Mouse (Mus musculus): ENCODE results near the gene Plekhg5. TPM values are rescaled to one million over a fixed set of nuclear protein-coding genes. Genes with fewer than 3 reads are reported as not detected.

The Plekhg5 gene
- total RNA-seq, 2 experiments from 2014 or later, result 14.9 to 21.9 TPM

DNA sequence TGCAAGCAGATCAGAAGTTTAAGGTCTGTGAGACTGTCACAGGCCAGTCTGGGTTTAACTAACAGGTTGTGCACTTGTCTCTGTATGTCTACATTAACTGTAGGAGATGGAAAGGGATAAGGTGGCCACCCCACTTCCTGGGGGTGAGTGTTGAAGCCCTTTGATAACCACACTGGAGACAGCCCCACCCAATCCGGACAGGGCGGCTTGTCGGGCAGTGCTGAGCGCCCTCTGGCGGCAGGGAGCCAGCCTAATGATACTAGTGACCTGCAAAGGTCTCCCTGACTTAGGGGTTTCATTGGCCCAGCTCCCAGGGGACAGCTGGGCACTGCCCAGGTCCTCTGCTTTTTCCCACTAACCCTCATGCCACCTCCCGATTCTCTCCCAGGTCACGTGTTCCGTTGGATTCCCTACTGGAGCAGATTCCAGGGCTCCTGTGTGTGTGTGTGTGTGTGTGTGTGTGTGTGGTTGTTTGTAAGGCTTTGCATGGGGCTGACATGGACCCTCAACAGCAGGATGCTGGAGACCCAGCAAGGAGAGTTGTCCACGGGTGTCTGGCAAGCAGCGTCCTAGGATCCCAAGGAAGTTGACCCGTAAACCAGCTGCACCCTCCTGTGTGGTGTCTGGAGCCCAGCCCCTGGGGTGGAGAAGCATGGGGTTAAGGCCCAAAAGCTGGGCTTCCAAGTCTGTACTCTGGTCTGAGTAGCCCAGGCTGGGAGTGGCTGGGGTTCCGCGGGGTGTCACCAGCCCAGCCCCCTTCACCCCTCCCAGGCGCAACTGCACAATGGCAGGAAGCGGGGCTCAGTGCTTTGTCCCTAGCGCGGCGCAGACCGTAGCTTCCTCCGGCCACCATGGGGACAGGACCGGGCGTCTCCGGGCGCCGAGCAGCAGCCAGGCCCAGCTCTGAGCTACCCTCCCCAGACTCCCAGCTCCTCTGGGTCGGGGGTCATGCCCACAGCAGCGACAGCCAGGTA, 23.9 kb downstream of the Plekhg5 start:
- intact Hi-C loops (cut with DNase I), result loop anchor here (1.0 to 2.0 kb wide), 3 partner anchors 53 to 115 kb away; partner anchors contain the start of genes Nol9 and Tas1r1
- peak; percentile 83 to 91 for DNase-seq

DNA sequence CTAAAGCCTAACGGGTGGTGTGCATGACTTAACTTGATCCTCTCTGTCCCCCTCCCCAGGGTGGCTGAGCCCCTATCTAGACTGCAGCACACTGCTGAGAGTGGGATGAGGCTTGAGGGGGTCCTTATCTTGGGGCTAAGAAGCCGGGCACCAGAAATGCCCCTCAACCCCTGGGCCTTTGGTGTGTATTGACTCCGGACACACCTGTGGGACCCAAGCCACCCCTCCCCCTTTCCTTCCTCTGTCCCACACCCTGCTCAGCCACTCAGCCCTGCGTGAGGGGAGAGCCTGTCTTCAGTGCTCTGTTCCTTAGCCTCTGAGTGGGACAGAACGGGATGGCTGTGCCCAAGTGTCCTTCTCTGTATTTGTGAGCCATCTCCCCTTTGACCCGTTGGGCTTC, 24.6 kb downstream of the Plekhg5 start:
- intact Hi-C loops (cut with DNase I), result loop anchor here (1.0 to 2.0 kb wide), 2 partner anchors 54 to 116 kb away; no protein-coding TSS in a partner anchor
- DNase-seq, result peak in 1 of 2 experiments; percentile 48

DNA sequence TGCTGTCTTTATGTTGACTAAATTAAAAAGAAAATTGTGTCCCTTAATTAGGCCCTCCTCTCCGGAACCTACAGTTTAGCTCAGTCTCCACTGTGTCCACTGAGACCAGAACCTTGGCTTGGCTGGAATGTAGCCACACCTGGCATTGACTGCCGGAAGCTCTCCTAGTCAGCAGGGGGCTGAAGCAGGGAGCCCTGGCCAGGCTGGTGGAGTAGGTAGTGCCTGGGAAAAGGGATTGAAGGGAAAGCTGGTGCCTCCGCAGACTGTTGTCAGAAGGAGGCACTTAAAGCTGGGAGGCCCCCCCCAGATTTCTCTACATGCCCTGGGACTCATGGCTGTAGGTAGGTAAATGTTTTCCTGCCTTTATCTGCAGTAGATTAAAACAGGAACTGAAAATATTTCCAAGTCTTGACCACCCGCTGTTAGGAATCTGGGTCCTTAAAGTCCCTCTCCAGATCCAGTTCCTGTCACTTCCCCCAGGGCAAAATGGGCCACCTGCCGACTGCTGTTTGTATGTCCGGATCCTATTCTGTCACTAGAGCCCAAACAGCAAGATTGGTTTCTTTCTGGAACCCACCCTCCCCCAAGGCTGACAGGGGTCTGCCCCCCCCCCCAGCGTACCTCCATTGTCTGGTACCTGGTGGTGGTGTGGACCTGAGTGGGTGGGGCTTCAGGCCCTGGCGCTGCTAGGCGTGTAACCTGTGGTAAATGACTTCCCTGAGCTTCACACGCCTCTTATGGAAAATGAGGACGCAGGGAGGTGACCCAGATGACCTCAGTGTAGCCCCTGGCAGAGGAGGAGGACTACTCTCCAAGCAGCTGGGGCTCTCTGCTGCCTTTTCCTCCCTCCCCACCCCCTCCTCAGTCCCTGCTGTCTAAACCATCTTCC, 25.9 kb downstream of the Plekhg5 start:
- peak in 1 of 2 experiments; percentile 47 for DNase-seq
- intact Hi-C loops (cut with DNase I), result loop anchor here (2.0 kb wide), 1 partner anchor 117 kb away; no protein-coding TSS in a partner anchor

DNA sequence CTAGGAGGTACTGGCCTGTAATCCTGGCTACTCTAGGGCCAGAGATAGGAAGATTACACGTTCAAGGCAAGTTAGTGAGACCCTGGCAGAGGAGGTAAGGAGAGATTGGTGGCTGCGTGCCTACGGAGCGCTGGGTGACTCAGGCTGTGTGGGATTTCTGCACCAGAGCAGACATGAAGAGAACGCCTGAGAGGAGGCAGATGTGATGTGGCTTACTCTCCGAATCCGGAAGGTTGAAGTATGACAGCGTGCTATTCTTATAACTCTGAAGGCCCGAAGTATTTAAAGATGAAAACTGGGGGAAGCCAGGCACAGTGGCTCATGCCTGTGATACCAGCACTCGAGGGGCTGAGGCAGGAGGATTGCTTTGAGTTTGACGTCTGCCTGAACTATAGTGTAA, 28.2 kb downstream of the Plekhg5 start:
- intact Hi-C loops (cut with DNase I), result no loop called here
- no peak for DNase-seq

DNA sequence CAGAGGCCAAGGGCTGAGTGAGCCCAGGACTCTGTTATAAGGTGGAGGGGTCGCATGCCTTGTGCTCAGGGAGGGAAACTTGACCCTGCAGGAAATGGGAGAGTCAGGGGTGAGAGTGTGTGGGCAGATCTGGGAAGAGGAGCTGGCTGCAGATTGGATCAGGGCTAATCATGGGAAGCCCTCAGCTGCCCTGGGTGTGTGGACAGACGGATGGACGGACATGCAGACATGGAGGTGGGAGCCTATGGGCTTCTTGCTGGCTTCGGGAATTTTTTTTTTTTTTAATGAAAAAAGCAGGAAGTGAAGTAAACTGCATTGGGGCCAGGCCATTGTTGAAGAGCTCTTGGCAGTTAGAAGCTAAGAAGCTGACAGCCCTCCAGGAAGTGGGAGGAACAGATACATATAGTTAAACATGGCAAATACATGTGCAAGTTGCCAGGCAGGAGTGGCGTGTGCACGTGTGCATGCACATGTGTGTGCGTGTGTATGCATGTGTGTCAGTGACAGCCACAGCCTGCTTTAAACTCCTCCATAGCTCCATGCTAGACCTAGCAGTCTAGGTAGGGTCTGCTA, 28.9 kb downstream of the Plekhg5 start:
- intact Hi-C loops (cut with DNase I), result no loop called here
- no peak for DNase-seq

DNA sequence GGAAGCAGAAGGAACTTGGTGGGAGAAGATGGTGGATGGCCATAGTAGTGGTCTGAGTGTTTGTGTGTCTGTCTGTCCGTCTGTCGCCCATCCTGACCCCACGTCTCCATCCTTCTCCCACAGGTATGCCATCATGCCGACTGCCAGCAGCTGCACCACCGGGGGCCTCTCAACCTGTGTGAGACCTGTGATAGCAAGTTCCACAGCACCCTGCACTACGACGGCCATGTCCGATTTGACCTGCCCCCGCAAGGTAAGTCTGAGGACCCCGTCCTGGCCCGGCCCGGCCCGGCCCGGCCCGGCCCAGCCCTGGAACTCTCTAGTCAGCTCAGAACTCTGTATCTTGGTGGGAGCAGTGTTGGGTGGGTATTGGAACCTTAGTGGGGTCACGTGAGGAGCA, 29.6 kb downstream of the Plekhg5 start:
- DNase-seq, result no peak
- intact Hi-C loops (cut with DNase I), result no loop called here

DNA sequence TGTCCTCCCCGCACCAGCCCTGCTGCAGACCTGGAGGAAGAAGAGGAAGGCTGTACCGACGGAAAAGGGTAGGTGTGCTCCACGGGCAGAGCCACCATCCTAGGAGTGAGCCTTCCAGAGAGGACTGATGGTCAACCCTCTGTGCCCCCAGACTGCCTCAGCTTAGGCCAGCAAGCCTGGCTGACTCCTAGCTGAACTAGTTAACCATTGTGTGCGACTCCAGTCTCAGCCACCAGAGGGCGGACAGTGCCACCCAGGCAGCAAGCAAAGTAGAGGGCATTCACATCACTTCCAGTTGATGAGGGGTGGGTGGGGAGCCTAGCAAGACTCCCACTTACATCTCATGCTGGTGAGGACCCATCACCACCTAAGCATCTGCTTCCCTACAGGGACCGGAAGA, 30.7 kb downstream of the Plekhg5 start:
- intact Hi-C loops (cut with DNase I), result no loop called here
- DNase-seq, result peak; percentile 71 to 79

DNA sequence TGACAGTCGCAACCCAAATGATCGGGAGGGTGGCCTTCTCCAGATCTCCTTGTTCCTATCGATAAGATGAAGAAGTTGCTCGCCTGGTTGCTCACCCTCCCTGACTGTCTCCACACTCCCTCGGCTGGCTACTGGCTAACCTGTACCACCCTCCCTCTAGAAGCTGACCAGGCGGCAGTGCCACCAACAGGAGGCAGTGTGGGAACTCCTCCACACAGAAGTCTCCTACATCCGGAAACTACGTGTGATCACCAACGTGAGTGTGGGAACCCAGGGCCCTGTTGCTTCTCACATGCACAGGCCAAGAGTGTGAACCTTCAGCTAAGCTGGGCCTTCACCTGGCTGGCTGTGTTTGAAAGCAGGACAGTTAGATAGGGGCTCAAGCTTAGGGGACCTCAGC, 34.4 kb downstream of the Plekhg5 start:
- DNase-seq, result no peak
- intact Hi-C loops (cut with DNase I), result no loop called here

DNA sequence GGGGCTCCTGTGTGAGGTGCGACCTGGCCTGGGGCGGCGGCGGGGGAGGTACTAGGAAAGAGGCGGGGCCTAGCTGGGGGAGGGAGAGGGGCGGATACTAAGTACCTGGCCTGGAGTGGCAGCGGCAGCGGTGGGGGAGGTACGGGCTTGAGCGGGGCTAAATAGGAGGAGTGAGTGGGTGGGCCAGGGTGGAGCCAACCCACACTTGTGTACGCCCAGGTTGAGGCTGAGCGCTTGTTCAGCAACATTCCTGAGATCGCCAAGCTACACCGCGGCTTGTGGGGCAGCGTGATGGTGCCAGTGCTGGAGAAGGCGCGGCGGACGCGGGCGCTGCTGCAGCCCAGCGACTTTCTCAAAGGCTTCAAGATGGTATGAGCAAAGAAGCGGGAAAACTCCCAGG, 35.2 kb downstream of the Plekhg5 start:
- intact Hi-C loops (cut with DNase I), result no loop called here
- DNase-seq, result no peak

DNA sequence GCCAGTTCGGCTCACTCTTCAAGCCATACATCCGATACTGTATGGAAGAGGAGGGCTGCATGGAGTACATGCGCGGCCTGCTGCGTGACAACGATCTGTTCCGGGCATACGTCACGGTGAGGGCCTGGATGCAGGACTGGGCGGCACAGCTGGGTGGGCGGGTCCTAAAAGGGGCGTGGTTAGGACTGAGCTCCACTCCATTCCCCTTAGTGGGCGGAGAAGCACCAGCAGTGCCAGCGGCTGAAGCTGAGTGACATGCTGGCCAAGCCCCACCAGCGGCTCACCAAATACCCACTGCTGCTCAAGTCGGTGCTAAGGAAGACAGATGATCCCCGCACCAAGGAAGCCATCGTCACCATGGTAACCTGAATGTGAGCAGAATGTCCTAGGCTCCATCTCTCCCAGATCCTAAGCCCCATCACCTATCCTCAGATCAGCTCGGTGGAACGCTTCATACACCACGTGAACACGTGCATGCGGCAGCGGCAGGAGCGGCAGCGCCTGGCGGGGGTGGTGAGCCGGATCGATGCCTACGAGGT, 35.7 kb downstream of the Plekhg5 start:
- intact Hi-C loops (cut with DNase I), result no loop called here
- no peak for DNase-seq

DNA sequence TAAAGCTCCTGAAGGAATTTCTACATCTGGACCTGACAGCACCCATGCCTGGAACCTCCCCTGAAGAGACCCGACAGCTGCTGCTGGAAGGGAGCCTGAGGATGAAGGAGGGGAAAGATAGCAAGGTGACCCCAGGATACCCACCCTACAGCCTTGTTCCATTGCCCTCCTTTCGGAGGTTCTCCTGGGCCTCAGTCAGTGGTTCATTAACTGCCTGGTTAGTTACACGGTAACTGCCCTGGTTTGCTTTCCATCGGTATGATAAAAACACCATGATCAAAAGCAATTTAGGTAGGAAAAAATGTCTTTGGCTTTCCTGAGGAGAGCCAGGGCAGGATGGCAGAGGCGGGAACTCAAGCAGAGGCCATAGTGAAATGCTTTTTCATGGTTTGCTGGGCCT, 36.4 kb downstream of the Plekhg5 start:
- intact Hi-C loops (cut with DNase I), result no loop called here

DNA sequence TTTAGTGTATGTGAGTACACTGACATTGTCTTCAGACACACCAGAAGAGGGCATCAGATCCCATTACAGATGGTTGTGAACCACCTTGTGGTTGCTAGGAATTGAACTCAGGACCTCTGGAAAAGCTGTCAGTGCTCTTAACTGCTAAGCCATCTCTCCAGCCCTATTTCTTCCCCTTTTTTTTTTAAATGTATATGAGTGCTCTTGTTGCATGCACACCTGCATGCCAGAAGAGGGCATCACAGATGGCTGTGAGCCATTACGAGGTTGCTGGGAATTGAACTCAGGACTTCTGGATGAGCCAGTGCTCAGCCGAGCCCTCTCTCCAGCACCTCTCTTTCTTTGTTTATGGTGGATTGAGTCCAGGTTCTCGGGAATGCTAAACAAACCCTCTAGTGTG, 37.2 kb downstream of the Plekhg5 start:
- no peak for DNase-seq
- intact Hi-C loops (cut with DNase I), result no loop called here

More for the DNA sequence above, 36.4 kb downstream of the Plekhg5 start:
- no peak for DNase-seq

DNA sequence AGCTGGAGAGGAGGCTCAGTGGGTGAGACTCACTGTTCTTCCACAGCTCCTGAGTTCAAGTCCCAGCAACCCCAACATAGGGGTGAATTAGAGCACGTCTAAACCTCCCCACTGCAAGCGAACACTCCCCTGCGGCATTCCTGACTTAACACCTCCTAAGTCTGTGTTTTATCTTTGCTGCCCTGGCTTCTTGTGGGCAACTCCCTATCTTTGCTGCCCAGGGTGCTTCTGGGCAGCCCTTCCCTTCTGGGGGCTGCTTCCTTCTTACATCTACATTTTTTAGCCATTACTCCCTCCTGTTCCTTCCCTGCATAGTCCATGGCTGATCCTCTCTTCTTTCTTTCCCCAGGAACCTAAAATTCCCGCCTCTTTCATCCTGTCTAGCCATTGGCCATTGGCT, 38.4 kb downstream of the Plekhg5 start:
- no peak for DNase-seq
- intact Hi-C loops (cut with DNase I), result no loop called here

DNA sequence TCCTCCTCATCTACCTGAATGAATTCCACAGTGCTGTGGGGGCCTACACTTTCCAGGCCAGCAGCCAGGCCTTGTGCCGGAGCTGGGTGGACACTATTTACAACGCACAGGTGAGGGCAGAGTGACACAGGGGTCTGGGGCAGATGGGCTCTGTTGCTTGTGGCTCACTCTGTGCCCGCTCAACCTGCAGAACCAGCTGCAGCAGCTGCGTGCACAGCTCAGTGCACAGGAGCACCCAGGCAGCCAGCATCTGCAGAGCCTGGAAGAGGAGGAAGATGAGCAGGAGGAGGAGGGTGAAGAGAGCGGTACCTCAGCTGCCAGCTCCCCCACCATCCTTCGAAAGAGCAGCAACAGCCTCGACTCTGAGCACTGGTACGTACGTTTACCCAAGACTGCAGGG, 40.0 kb downstream of the Plekhg5 start:
- no peak for DNase-seq
- intact Hi-C loops (cut with DNase I), result no loop called here

DNA sequence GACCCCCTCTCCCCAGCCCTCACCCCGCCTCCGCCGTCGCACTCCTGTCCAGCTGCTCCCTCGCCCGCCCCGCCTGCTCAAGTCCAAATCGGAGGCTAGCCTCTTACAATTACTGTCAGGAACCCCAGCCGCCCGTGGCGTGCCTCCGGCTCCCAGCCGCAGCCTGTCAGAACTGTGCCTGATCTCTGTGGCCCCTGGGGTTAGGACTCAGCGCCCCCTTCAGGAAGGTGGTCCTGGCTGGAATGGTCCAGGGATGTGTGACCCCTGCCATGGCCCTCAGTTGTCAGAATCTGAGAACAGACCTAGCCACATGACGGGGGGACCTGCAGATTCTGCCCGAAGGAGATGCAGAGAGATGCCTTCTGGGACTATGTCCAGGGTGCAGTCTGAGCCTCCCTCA, 41.8 kb downstream of the Plekhg5 start:
- intact Hi-C loops (cut with DNase I), result no loop called here
- DNase-seq, result no peak

DNA sequence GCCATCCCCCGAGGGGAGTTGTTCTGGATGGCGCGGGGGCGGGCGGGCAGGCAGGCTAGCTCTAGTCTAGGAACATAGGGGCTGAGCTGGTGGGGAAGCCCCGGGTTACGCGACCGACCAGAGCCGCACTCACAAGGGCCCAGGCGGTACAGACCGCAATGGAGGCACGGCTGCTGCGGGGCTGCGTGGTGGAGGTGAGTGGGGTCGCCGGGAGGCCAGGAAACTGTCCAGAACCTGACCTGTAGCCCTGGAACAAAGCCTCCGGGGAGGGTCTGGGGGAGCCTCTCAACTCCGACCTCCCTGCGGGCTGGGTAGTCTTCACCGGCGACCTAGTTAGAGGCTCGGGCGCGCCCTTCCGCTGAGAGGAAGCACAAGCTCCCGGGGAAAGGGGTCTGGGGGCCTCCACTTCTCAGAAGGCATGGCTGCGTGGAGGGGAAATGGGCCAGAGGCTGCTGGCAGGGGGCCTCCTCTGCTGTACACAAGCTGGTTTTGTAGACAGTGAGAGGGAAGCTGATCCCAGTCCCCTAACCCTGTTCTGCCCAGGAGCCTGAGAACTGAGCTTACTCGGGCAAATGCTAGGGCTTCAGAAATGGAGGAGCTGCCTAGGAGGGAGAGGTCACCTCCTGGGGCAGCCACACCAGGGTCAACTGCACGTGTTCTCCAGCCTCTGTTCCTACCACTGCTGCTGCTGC, 43.8 kb downstream of the Plekhg5 start, which contains the start of gene Tnfrsf25:
Tnfrsf25 (plus strand) TSS at position 14 of the 692 bp plus-strand sequence.
- no peak for DNase-seq
- intact Hi-C loops (cut with DNase I), result no loop called here

DNA sequence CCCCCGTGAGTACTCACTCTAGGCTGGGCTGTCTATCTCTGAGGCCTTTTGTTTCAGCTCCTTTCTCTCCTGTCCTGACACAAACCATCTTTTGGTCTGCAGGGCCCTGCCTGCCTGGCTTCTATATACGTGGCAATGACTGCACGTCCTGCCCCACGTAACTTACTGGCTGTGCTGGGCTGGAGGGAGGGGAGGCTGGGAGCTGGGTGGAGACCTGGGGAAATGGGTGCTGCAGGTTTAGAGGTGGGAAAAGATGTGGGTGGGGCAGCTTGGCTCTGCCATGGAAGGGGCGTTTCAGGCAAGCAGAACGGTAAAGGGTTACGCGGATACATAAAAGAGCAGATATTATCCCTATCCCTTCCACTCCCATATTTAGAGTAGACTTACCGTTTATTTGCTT, 45.2 kb downstream of the Plekhg5 start:
- intact Hi-C loops (cut with DNase I), result no loop called here
- no peak for DNase-seq

DNA sequence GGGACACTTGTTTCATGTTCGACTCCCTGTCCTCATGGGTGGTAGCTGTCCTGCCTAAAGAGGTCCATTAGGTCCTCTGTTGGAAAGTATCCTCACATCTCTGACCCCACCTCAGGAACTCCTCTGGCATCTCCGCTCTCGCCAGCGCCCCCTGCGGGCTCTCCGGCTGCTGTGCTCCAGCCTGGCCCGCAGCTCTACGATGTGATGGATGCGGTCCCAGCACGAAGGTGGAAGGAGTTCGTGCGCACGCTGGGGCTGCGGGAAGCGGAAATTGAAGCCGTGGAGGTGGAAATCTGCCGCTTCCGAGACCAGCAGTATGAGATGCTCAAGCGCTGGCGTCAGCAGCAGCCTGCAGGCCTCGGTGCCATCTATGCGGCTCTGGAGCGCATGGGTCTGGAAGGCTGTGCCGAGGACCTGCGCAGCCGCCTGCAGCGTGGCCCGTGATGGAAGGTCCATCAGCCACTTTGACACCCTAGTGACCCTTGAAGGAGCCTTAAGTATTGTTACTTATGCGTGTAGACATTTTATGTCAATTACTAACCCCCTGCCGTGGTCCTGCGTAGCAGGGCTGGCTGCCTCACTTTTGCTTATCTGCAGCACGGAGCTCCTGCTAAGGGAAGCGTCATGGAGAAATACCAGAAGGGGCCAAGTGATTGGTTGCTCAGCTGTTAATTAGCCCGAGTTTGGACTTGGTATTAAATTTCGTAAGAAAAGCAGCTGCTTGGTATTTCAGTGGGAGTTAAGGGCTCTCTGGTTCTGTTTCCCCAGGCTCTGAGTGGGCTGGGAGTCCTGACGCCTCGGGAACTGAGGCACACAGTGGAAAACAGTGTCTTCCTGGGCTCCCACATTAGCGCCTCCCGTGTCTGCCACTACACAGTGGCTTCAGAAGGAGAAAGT, 47.3 kb downstream of the Plekhg5 start:
- intact Hi-C loops (cut with DNase I), result no loop called here
- DNase-seq, result peak; percentile 44 to 52
